Mouse (Mus musculus) liver, postnatal 0 days (tissue): Measurements from ENCODE around the gene Kcng4. TPM values are rescaled to one million over a fixed set of nuclear protein-coding genes. Genes with fewer than 3 reads are reported as not detected.

Experiments used
- ATAC-seq: fragments of 200-750 bp; cut with Nextera tagmentation; 2 replicates; pipeline ENCODE4 v1.8.0; 2017; ENCODE audit warnings: mild to moderate bottlenecking, moderate library complexity
- DNase-seq: peaks from one replicate; pipeline ENCODE4 v3.0.0-alpha.2; 2016
- H3K27ac ChIP-seq: fragments of 300-500 bp; sonication (generic); 2 replicates; pipeline ENCODE4 v1.5.1; 2014; ENCODE audit warnings: antibody characterized with exemption, moderate library complexity, mild to moderate bottlenecking, low read depth
- H3K27me3 ChIP-seq: fragments of 300-500 bp; sonication (generic); 2 replicates; pipeline ENCODE4 v1.6.1; 2014; ENCODE audit warnings: low read length, control low read depth, mixed read lengths; ENCODE audit not compliant: insufficient read depth
- H3K36me3 ChIP-seq: fragments of 300-500 bp; sonication (generic); replicated peaks from 2 replicates; pipeline ENCODE4 v1.6.1; 2014; ENCODE audit warnings: mild to moderate bottlenecking, control low read depth, low read length, moderate library complexity, mixed read lengths; ENCODE audit not compliant: insufficient read depth
- H3K4me1 ChIP-seq: fragments of 300-500 bp; sonication (generic); 2 replicates; pipeline ENCODE4 v1.6.1; 2014; ENCODE audit warnings: antibody characterized with exemption, mild to moderate bottlenecking, control low read depth; ENCODE audit not compliant: insufficient read depth
- H3K4me2 ChIP-seq: fragments of 300-500 bp; sonication (generic); 2 replicates; pipeline ENCODE4 v1.6.1; 2014; ENCODE audit warnings: low read depth, mild to moderate bottlenecking, low read length, moderate library complexity, mixed read lengths
- H3K4me3 ChIP-seq: fragments of 300-500 bp; sonication (generic); 2 replicates; pipeline ENCODE4 v1.5.1; 2014; ENCODE audit warnings: low read depth, low read length
- H3K9ac ChIP-seq: fragments of 300-500 bp; sonication (generic); replicated peaks from 2 replicates; pipeline ENCODE4 v1.6.1; 2014; ENCODE audit warnings: mild to moderate bottlenecking, moderate library complexity
- H3K9me3 ChIP-seq: fragments of 300-500 bp; sonication (generic); 2 replicates; pipeline ENCODE4 v1.6.1; 2016; ENCODE audit warnings: mild to moderate bottlenecking, control low read depth, low read length, mixed read lengths
- CTCF ChIP-seq: sonication (generic); IDR thresholded peaks from 2 replicates; pipeline ENCODE4 v1.5.1; 2016; ENCODE audit warnings: antibody characterized with exemption, low read depth
- EP300 ChIP-seq: IDR thresholded peaks from 2 replicates; pipeline ENCODE4 v1.6.1; 2016; ENCODE audit warnings: antibody characterized with exemption, low read depth, mild to moderate bottlenecking
- WGBS: fragments of 180-500 bp; shearing (Covaris S2); extraction: QIAGEN DNeasy Blood & Tissue Kit; methylation state at CpG from one replicate; pipeline ENCODE4 v1.1.7; 2014; ENCODE audit not compliant: insufficient replicate concordance; 5-methylcytosine and 5-hydroxymethylcytosine counted together
- polyA plus RNA-seq: library from polyadenylated mRNA; unstranded; fragments of >200 nt; fragmentation: Nextera tagmentation; extraction: Ambion mirVana; gene quantifications from 2 replicates; pipeline ENCODE4 v1.2.1, GENCODE M21; 2015

Kcng4 gene
- polyA plus RNA-seq, 1 experiment from 2014 or later = not detected

- H3K4me1 ChIP-seq = peaks cover 11% of the 10 kb centered on the region
- no peak for DNase-seq
- ATAC-seq = no peak
- H3K36me3 ChIP-seq = peaks cover 19% of the 10 kb centered on the region
- WGBS = 85% methylated on average over 4 of the region's 4 CpGs
- TF ChIP-seq EP300 = no peak
- no peak for TF ChIP-seq CTCF
- H3K9ac ChIP-seq = peak overlapping the region; percentile 81
- H3K4me3 ChIP-seq = peak overlapping the region; percentile 77; the same call in 1 of the 2 replicates
- H3K9me3 ChIP-seq = no peaks in the 10 kb centered on the region
- no peak overlapping the region for H3K27ac ChIP-seq
- H3K4me2 ChIP-seq = peak overlapping the region; percentile 89
- H3K27me3 ChIP-seq = no peaks in the 10 kb centered on the region
Measured at GRCm38 (mm10) chr8:119603771-119604170, 31.7 kb downstream of the Kcng4 start.

- WGBS = 79% methylated on average over 7 of the region's 7 CpGs
- DNase-seq (no peak), ATAC-seq (no peak)
- H3K27ac ChIP-seq = no peak overlapping the region
- H3K4me1 ChIP-seq = no peaks in the 10 kb centered on the region
- H3K36me3 ChIP-seq = no peaks in the 10 kb centered on the region
- no peak overlapping the region for H3K4me2 ChIP-seq
- H3K9me3 ChIP-seq = no peaks in the 10 kb centered on the region
- no peak overlapping the region for H3K4me3 ChIP-seq
- TF ChIP-seq CTCF (no peak), EP300 (no peak)
- H3K27me3 ChIP-seq = no peaks in the 10 kb centered on the region
- no peak overlapping the region for H3K9ac ChIP-seq
Measured at GRCm38 (mm10) chr8:119591456-119591855, 44.0 kb downstream of the Kcng4 start.

GRCm38 (mm10) chr8:119590348-119590747, 45.1 kb downstream of the Kcng4 start:
- no peak for ATAC-seq
- DNase-seq = no peak
- Histone ChIP-seq H3K27me3 (no peaks in the 10 kb centered on the region), H3K27ac (no peak overlapping the region), H3K4me3 (no peak overlapping the region), H3K9me3 (no peaks in the 10 kb centered on the region), H3K36me3 (no peaks in the 10 kb centered on the region), H3K9ac (no peak overlapping the region), H3K4me1 (peaks cover 7% of the 10 kb centered on the region; the same call in 1 of the 2 replicates), H3K4me2 (no peak overlapping the region)
- no peak for TF ChIP-seq CTCF
- 64% methylated on average over 14 of the region's 14 CpGs for WGBS

GRCm38 (mm10) chr8:119588844-119589243, 46.6 kb downstream of the Kcng4 start:
- no peak overlapping the region for H3K4me3 ChIP-seq
- no peak overlapping the region for H3K27ac ChIP-seq
- no peaks in the 10 kb centered on the region for H3K27me3 ChIP-seq
- no peaks in the 10 kb centered on the region for H3K9me3 ChIP-seq
- no peak for TF ChIP-seq EP300
- TF ChIP-seq CTCF = no peak
- H3K36me3 ChIP-seq = no peaks in the 10 kb centered on the region
- DNase-seq (no peak), ATAC-seq (no peak)
- H3K9ac ChIP-seq = no peak overlapping the region
- WGBS = 47% methylated on average over 10 of the region's 10 CpGs
- H3K4me1 ChIP-seq = peaks cover 7% of the 10 kb centered on the region; the same call in 1 of the 2 replicates
- H3K4me2 ChIP-seq = no peak overlapping the region

- TF ChIP-seq EP300 = no peak
- TF ChIP-seq CTCF = no peak; the same call in 1 of the 2 replicates
- ATAC-seq = no peak
Measured at GRCm38 (mm10) chr8:119588321-119588720, 47.2 kb downstream of the Kcng4 start.

GRCm38 (mm10) chr8:119585901-119586300, 49.6 kb downstream of the Kcng4 start:
- H3K4me3 ChIP-seq = peak overlapping the region; percentile 46
- WGBS = 8% methylated on average over 20 of the region's 24 CpGs
- H3K4me1 ChIP-seq = peaks cover 9% of the 10 kb centered on the region
- ATAC-seq (peak; percentile 67; the same call in 1 of the 2 replicates), DNase-seq (peak; percentile 57)
- no peak overlapping the region for H3K9ac ChIP-seq
- no peaks in the 10 kb centered on the region for H3K9me3 ChIP-seq
- H3K27me3 ChIP-seq = no peaks in the 10 kb centered on the region
- no peaks in the 10 kb centered on the region for H3K36me3 ChIP-seq
- TF ChIP-seq CTCF (no peak), EP300 (no peak)
- peak overlapping the region; percentile 62 for H3K27ac ChIP-seq
- H3K4me2 ChIP-seq = peak overlapping the region; percentile 72

More at GRCm38 (mm10) chr8:119588321-119588720, 47.2 kb downstream of the Kcng4 start:
- Histone ChIP-seq H3K4me1 (peaks cover 7% of the 10 kb centered on the region; the same call in 1 of the 2 replicates), H3K27me3 (no peaks in the 10 kb centered on the region), H3K9me3 (no peaks in the 10 kb centered on the region), H3K36me3 (no peaks in the 10 kb centered on the region), H3K4me2 (no peak overlapping the region), H3K27ac (no peak overlapping the region), H3K9ac (no peak overlapping the region), H3K4me3 (no peak overlapping the region)
- 68% methylated on average over 4 of the region's 4 CpGs for WGBS
- DNase-seq = no peak
